Mouse (Mus musculus) spleen, adult 2 months (tissue): ENCODE data around the gene Olfr1377.

Experiments
- CTCF ChIP-seq: fragments of 200-500 bp; IDR thresholded peaks from 2 replicates; pipeline ENCODE4 v1.5.1; 2011; ENCODE audit warnings: mild to moderate bottlenecking, inconsistent platforms; ENCODE audit not compliant: insufficient read depth, insufficient read length, insufficient replicate concordance; ENCODE audit errors: extremely low read depth
- POLR2A ChIP-seq: fragments of 200-500 bp; IDR thresholded peaks from 2 replicates; pipeline ENCODE4 v1.6.1; 2011; ENCODE audit warnings: low read depth, low read length, inconsistent platforms

DNA sequence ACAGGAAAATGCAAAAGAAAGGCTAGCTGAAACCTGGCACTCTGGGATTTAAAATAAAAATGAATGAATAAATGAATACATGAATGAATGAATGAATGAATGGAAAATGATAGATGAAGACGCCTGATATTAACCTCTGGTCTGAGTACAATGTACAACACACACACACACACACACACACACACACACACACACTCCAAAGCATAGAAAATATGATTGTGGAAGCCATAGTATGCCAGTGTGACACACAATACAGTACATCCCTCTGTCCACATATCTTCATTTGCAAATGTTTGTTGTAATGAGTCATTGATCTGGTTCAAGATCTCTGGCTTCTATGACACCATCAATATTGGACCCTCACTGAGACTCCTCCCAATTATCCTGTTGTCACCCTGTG is 49.7 kb upstream of the Olfr1377 start:
- TF ChIP-seq CTCF, result no peak
- no peak for TF ChIP-seq POLR2A
